Mouse (Mus musculus) A20 (cell line): ENCODE data around the gene Abcb5.

ENCODE experiments used
- DNase-seq: peaks from one replicate; pipeline ENCODE4 v3.0.0-alpha.2; 2011; ENCODE audit warnings: low read depth, low spot score

The Abcb5 gene

DNA sequence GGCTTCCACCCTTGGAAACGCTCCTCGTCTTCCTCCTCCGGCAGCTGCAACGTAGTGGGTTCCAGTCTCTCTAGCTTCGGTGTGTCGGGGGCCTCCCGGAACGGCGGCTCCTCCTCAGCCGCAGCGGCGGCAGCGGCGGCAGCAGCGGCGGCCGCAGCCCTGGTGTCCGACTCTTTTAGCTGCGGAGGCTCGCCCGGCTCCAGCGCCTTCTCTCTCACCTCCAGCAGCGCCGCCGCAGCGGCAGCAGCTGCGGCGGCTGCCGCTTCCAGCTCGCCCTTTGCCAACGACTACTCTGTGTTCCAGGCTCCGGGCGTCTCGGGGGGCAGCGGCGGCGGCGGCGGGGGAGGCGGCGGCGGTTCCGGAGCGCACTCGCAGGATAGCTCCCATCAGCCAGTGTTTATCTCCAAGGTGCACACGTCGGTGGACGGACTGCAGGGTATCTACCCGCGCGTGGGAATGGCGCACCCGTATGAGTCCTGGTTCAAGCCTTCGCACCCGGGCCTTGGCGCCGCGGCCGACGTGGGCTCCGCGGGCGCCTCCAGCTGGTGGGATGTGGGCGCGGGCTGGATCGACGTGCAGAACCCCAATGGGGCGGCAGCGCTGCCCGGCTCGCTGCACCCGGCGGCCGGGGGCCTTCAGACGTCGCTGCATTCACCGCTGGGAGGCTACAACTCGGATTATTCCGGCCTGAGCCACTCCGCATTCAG lies 117.6 kb downstream of the Abcb5 start:
- no peak for DNase-seq

DNA sequence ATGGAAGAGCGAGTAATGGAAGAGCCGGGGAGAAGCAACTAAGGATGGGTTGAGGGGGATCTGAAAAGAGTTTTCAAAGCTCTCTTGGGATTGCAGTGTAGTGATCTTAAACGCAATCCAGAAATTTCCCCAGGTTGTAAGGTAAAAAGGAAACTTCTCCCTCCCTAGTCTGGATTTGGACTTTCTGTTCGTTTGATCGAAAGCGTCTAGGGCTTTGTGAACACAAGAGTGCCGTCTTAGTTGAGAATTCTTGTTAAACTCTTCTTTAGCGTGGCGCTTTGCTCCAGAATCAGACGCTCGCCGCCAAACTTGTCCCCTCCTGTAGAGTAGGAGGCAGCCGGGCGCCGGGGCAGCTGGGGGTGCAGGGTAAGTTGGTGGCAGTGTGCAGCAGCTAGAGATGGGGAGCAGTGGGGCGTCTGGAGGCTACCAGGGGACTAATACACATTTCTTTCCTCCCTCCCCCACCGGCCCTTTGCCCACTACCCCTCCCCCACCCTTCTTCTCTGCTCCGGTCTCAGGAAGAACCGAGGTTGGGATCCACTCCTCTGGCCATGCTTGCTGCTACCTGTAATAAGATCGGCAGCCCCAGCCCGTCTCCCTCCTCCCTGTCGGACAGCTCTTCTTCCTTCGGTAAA lies 118.2 kb downstream of the Abcb5 start:
- no peak for DNase-seq

DNA sequence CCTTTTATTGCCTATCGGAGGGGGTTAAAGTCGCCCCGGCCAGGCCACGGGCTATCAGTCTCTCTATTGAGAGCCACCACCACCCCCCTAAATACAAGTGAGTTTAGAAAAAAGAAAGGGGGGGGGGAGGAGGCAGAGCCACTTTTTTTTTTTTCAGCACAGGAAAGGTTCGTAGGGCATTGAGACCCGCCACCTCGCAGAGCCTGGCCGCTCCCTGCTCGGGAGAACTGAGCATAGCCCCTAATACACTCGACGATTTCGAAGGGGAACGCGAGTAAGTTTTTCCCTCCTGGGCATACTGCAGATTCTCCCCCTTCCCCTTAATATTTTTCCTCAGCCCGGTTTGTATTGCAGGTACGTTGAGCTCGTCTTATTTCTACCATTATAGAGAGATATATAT lies 118.8 kb downstream of the Abcb5 start:
- DNase-seq: no peak

DNA sequence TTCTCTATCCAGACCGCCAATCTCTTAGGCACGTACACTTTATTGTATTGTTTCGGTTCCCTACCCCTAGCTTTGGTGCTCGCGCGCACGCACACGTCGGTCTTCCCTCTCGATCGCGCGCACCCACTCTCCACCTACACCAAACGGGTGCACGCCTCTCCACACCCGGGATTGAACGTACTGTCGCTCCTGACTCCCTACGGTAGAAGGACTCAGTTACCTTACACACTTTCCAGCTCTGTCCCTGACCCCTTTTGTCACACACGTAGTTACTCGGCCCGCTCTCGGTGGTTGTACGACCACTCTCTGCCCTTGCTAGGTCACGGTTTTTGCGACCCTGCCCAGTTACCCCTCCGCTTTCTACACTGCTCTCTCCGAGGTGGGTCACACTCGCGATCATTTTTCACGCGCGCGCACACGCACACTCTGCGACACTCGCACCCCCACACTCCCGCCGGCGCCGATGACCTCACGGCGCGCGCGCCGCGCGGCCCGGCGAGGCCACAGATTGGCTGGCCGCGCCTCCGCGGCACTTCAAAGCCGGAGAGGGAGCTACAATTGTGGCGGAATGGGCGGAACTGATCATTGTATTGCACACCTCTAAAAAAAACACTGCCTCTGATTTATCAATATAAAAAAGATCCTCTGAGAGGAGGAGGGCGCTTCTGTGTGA lies 119.4 kb downstream of the Abcb5 start:
- no peak for DNase-seq

DNA sequence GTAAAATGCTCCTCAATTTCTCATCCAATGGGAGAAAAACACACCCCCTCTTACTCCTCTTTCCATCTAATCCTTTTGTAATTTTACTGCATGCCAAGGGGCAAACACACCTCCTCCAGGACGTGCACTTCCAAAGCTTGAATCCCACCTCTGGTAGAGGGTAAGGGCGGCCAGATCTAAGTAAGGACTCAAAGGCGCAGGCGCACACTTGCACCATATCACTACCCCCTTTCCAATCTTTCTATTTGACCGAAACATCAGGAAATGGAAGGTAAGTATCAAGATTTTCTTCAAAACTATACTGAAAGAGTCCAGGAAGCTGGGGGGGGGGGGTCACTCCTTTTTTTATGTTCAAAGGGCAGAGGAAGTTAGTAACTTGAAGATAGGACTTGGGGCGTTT lies 120.0 kb downstream of the Abcb5 start, which contains the start of gene Sp8:
Gene Sp8 (plus strand): TSS at position 109 of the 400 bp plus-strand sequence.
- no peak for DNase-seq

DNA sequence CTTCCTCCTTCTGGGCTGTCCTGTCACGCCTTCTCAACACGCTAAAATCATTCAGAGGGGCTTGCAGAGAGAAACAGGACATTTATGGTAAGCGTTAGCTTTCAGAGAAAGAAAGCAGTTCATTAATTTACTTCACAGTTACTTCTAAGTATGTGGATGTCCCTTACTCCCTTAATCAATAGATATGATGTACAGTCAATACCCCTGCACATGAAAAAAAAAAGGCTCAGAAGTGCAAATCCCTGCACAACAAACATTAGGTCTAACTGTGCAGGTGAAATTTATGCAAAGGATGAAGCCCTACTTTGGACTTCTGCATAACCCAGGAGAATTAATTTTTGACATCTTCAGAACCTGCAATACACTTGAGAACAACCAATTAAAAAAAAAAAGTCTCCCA lies 120.9 kb downstream of the Abcb5 start:
- DNase-seq: no peak

DNA sequence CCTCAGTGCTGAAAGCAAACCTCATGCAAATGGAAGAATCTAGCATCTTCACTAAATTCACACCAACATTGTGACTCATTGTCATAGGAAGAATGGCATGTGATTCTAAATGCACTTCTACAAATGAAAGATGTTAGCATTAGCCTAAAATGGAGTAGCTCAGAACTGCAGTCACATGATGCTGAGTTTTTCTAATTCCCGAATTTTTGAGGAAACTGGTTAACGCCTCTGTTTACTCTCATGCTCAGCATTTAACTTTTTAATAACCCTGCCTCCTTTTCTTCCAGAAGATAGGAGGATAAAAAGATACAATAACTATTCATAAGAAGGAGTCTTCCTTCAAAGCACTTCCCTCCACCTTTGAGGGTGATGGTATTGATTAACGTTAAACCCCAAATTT lies 121.4 kb downstream of the Abcb5 start:
- DNase-seq: no peak

DNA sequence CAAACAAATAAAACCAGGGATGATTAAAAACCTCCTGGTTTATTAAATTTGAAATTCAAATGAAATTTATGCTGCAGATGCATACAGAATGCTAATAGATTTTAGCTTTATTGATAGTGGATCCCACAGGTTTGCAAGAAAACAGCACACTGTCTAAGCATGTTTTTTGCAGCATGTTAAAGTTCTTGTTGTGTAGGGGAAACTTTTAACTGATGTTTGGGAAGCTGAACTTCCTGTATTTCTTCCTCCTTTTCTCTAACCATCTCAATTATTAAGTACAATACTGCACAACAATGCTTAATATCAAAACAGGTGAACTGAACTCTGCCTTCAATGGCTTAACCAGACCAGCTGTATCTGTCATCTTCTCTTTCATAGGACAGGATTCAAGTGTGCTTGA lies 122.1 kb downstream of the Abcb5 start:
- DNase-seq: no peak

DNA sequence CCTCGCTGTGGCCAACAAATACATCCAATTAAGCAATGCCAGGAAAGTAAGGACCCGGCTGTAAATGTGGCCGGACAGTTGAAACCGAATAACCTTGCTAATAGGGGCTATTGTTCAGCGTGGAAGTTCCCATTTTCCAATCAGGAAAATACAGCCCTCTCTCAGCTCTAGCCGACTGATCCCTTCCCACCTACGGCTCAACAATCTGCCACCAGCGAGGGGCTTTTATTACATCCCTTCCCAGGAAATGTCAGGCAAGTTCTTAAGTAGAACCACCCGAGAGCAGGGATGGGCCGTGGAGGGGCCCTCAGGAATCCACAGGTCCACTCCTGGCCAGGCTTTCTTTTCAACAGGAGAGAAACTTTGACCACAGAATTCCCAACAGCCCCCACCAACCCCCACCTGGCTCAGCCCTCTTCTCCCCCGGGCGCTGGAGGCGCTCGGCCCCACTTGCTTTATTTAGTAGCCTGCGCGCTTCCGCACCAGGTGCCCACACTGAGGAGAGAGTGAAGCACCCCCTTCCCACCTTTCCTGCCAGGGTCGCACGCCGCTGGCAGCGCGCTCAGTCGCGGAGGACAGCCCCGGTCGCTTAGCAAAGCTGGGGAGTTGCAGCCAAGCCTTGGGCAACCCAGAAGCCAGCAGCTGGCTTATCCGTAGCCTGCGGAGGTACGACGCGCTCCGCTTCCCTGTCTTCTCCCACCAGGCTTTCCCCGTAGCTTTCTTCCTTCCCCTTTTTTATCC lies 123.4 kb downstream of the Abcb5 start:
- DNase-seq: no peak

DNA sequence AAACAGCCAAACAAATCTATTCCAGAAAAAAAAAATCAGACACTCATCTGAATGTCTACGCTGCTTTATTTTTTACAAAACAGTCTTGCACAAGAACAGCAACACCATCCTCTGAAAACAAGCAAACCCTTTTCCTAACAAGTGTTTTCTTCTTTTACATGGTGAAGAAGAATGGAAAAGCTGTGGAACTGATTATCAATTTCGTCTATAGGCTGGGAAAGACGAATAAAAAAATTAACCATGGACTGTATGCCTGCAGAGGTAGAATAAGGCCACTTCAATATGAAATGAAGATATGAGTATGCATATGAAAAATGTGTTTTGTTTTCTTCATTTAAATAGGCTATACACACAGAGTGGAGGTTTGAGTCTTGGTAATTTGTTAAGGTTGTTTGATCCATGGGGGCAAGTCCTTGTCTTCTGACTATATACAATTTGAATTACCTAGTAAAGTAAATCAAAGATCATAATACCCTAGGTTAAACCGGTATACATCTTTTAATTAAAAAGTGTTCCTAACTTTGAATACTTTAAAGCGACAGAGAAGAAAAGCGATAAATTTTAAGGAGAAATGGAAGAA lies 124.2 kb downstream of the Abcb5 start:
- DNase-seq: no peak

DNA sequence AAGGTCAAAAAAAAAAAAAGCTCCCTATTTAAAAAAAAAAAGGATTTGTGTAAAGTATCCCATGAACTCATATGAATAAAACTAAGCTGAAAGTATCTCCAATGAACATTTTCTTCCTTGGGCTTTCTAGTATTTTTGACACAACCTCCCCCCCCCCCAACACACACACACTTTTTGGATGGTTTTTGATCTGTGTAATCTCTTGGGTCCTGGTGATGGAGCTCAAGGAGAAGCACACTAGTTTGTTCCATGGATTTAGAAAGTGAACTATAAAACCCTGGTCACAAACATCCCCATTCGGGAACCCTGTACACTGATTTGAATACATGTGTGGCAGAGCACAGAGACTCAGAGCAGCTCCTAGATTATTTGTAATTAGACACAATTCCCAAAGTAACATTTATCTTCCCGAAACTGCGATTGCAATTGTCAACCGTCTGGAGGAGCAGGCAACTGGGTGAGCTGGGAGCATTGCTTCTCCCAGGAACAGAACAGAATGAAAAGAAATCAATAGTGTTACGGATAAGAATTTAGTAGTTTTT lies 124.8 kb downstream of the Abcb5 start:
- DNase-seq: no peak

DNA sequence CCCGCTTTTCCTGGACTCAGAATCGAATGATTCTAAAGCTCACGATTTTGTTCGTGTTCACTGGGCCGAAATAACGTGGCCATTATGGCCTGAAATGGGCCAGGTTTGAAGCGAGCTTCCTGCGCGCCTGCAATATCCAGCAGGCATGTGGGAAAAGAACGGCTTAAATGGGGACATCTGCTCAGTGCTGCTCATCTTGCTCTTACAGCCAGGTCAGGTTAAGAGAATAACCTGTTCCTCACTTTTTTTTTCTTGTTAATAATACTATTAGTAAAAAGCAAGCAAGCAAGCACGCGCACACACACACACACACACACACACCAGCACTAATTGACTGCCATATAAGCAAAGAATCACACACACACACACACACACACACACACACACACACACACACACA lies 125.4 kb downstream of the Abcb5 start:
- no peak for DNase-seq

DNA sequence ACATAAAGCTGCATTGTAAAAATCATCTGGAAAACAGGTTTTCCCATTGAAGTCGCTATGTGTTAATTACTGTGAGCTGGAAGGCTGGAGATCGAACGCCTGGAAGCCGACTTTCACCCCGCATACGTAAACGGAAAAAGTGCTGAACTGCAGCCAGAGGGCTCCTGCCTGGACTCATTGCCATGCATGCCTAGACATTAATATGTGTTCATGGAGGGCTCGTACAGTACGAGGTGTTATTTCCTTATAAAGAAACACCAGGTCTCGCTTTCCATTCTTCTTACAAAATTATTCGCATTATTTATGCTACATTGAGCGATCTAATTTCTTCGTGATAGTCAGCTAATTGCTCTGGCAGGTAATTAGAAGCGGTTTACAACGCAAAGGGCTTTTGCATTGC lies 125.9 kb downstream of the Abcb5 start:
- DNase-seq: no peak

DNA sequence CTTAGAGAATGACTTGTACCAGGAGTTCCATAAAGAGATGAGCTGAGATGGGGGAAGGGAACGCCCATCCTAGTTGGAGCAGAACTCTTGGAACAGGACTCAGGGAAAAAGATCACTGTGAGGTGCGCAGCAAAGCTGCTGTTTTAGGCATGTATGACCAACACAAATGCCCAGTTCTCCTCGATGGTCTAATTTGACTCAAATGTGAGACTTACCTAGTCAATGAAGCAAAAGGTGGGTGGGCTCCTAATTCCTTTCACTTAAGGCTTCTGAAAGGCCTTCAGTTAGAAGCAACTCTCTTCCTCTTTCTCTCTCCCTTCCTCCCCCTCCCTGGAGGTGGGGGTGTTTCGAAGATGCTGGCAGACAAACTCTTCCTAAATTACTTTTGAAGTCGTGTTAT lies 126.8 kb downstream of the Abcb5 start:
- DNase-seq: no peak

DNA sequence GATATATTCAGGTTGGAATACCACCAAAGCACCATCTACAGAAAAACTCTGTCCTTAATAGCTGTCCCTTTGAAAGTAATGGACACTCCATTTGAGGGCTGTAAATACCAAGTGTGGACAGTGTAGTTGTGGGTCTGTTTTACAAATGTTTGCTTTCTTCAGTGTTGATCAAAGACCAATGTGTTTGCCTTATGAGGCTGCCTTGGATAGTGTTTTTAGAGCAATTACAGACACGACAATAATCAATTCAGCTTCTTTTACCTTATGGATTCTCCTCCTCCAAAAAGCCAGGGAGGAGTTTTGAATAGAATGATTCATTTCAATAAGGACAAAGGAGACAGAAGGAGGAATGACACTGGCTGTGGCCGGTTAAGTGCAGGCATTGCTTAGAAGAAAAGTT lies 128.0 kb downstream of the Abcb5 start:
- no peak for DNase-seq

DNA sequence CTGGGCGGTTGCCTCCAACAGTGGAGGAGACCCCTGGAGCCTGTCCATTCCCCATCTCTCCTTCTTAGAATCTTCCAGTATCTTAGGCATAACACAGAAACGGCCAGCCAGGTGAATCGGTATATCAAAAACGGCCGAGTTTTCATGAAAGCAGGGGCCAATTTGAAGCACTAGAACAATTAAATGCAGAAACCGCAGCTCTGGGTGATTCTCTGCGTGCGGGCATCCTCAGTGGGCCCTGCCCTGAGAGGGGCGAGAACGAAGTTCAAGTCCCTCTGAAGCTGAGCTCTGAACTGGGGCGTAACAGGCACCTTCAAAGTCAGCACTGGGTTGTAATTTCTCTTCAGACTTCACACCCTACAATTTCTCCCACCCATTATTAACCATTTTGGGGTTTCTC lies 128.9 kb downstream of the Abcb5 start:
- DNase-seq: no peak

DNA sequence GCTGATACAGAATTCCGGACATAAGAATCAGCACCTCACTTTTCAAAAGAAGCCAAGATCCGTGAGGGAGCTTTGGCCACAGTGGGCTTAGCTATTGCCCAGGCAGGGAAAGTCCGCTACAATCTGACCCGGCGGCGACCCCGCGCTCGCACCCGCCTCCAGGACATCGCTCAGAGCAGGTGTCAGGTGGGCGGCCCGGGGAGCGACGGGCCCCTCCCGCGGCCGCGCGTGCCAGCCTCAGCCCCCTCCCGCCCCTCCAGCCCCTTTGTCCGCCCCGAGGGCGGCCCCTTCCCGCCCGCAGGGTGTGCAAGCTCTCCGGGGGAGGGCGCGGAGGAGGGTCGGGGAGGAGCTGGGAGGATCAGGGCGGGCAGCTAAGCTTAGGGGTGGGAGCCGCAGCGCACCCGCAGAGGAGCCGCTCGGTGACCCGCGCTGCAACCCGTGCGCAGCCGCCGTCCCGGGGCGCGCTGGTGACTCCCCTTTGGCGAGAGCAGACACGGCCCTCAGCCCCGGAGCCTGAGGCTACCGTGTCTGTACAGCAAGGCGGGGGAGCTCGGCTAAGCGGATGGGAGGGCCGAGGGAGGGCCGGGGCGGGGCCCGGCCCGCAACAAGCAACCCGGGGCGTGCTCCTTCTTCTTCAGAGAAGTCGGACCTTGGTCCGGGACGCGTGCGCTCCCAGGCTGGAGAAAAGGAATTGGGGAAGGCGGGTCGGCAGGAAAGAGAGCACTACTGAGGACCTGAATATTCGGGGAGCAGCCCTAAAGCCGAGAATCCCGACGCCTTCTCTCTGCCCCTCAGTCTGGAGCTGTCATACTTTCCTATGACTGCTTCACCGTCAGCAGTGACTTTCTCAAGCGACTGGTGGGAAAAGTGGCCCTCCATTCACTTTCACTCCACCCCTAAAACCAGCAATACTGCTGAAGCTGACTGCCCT lies 129.5 kb downstream of the Abcb5 start:
- DNase-seq: no peak

DNA sequence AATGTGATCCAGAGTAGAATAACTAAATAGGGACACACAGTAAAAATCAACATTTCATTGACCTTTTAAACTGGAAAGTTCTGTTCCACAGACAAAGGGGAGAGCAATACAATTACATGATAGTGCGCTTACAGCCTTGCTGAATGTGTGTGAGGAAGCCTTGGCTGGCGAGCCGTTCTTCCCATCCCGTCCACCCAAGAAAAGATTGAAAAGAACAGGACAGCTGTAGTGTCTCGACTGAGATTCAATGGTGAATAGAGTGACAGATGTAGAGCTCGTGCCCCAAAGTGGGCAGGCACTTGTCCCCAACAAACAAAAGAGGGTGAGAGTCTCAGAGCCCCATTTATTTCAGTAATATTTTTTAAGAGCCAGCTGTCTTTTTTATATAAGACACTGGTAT lies 136.3 kb downstream of the Abcb5 start:
- no peak for DNase-seq
